Mouse (Mus musculus): ENCODE measurements around the gene Il18r1.
A peak's percentile ranks its signal among the peaks of the same experiment; 100 is the strongest.

Gene Il18r1

DNA sequence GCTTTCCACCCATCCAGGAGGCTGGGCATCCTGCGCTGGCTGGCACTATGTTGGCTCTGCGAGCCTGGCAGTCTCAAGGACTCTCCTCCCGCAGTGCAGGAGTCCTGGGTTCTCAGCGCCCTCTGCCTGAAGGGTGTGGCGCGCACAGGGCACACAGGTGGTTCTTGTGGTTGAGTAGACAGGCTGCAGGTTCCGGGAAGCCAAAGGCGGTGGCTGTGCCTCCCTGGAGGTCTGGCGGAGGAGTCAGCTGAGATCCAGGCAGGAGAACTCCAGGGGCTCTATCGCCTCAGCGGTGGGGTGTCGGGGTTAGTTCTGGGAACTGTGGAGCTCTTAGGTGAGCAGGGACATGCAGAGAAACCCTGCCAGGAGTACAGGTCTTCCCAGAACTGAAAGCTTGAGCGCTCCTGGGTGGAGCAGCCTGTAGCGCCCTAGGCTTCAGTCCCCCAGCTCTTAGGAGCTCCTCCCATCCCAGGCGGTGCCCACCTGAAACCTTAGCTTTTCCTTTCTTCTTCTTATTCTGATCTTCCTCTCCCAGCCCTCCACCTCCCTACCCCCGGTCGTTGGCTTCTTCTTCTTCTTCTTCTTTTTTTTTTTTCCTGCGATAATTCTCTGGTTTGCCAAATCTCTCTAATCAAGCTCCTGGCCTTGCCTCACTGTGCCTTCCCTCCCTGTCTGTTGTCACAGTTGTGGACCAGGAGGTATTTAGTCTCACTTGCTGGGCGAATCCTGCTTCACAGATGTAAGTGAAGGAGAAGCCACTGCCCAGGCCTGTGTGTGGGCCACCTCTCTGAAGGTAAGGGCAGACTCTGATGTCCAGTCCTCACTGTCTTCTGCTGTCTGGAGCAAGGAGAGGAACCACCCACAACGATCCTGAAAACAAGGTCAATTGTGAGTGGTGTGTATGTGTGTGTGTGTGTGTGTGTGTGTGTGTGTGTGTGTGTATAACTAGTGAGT, at the start of gene Il18r1:
Gene Il18r1 (plus strand): TSS at position 76 of the 954 bp plus-strand sequence.
- peak; percentile 45 to 58 for DNase-seq

DNA sequence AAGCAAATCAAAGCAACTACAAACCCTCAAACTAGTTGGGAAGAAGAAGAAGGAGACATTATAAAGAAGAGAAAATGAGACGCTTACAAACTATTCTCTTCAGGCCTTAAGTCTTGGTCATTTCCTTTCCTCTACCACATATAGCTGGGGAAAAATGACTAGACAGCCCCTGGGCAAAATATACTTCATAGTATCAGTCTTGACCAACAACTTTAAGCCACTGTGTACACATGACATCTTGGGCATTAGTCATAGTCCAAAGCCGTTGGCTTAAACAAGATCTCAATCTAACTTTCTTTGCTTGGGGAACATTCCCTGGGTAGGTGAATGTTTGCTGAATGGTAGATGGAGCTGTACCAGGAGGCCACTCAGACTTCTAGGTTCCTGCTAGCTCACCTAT, 48.3 kb upstream of the Il18r1 start:
- DNase-seq = no peak

DNA sequence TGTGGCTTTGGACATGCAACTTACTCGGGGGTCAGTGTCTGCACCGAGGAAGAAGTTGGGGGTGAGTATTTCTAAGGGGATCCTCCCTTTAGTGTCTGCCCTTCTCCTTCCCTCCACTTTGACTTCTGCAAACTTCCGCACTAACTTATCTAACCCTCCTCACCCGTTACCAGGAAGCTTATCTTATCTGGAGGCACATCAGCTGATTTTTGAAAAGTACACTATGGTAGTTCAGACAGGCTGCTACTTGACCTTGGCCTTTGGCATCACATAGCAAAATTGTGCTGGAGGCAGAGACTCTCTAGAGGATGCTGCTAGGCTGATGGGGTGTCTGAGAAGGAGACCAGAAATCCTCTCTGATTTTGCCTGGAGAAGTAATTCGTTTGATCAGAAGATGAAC, 46.8 kb upstream of the Il18r1 start:
- DNase-seq = no peak

DNA sequence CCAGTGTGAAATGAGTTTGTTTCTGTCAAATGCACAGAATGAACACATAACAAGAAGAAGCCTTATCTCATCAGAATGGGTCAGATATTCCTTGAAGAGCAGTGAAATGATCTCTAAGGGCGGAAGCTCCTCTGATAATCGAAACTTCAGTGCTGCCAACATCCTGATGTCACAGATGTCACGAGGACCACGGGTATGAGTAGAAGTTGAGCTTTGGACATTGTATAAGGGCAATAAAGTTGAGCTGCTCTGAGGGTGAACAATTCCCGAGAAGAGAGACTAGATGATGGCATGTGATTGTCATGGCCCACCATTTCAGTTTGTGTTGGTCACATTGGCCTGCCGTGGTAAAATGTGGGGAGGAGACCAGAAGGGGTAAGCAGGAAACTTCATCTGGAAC, 41.5 kb upstream of the Il18r1 start:
- no peak for DNase-seq

DNA sequence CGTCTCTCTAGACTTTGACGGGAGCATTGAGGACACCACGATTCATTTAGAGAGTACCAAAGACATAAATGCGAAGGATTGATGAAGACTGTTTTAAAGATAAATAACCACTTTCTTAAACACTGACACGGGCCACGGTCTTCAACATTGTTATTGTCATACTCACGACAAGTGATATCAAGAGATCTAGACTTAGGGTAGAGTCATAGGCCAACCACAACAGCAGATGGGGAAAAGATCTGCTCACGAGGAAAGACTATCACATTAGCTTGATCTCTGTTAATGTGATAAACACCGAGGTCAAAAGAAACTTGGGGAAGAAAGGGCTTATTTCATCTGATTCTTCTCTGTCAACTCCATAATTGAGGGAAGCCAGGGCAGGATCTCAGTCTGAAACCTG, 38.1 kb upstream of the Il18r1 start:
- DNase-seq = no peak

DNA sequence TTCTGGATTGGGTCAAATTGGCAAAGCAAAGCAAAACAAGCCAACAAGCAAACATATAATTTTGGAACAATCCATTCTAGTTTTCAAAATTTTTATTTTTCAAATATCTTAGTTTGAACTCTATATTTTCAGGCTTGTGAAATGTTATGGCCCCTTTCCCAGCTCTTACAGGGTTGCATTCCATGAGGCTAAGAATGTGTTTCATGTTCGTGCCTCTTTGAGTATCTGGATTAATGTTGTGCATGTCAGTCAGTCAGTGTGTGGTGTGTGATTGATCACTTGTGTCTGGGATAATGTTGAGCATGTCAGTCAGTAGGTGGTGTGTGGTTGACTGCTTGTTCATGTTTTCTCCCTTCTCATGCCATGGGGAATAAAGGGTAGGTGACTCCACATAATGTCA, 37.5 kb upstream of the Il18r1 start:
- DNase-seq = no peak

DNA sequence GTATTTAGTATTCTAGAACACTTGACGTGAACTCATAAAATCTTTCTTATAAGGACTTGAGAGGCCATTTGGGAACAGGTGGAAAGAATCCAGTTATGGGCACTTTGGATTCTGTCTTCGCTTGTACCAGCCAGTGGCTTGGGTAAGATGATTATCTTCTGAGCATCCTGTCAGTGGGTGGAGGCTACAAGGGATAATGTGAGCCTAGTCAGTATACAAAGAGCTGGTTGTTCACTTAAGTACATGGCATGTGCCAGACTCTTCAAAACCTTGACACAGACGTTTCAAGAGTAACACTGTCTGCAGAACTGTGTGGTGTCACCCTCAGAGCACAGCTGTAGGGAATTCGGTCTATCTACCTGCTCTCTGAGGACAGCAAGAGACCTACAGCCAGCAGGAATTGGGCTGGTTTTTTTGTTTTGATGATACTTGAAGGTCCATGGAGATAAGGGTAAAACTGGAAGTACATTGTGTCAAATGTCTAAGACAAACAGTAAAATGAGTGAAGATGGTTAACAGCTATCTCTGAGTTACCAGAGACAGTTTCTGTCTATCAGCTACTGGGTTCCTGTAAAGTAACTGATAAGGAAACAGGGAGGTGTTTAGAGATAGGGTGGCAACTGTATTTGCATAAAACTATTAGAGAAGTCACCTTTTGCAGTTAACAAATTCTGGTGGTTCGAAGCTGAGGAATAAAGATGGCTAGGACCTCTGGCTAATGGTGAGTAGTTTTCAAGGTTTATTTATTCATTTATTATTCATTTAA, 36.3 kb upstream of the Il18r1 start, which contains the start of gene Il1rl1:
Gene Il1rl1 (plus strand): TSS at position 661 of the 766 bp plus-strand sequence.
- no peak for DNase-seq

DNA sequence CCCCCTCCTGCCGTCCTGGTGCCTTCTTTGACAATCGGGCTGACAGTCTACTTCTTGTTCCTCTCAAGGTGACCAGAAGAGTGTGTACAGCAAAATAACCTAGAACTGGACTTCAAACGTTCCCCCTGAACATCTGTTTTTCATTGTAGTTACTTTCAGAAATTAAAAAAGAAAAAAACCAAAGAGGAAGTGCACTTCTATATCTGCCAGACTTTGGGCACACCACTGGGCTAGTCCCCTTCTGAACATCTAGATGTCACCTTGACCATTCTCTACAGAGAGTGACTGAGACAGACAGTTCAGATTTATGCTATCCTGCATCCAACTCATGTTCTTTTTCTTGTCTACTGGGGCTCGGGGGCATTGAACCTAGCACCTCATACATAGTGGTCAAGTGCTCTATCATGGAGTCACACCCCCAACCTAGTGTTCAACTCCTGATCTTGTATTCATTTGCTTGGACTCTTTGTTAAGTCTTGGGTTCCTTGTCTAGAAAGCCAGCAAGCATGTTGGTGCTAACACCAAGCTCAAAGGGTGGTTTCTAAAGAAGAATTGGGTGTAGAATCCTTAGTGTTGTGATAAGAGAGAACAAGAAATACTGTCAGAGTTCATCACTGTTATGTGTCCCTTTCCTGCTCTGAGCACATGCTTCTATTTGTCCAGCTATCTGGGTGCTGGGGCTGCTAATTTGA, 35.1 kb upstream of the Il18r1 start:
- no peak for DNase-seq

DNA sequence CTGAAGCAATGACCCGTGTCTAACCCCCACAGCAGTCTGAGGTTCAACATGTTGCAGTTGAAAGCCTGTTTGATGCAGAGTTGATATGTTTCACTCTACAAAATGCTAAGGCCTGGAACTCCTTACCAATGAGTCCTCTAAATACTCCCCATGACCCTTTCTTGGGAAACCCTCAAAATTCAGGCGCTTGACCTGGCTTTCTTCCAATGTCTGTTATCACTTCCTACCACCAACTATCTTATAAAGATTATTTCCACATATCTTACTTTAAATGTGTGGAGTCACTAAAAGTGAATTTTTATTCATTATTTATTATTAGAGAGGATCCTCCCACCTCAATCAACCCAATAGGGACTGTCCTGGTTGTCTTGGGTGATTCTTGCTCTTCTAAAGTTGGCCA, 33.2 kb upstream of the Il18r1 start:
- no peak for DNase-seq

DNA sequence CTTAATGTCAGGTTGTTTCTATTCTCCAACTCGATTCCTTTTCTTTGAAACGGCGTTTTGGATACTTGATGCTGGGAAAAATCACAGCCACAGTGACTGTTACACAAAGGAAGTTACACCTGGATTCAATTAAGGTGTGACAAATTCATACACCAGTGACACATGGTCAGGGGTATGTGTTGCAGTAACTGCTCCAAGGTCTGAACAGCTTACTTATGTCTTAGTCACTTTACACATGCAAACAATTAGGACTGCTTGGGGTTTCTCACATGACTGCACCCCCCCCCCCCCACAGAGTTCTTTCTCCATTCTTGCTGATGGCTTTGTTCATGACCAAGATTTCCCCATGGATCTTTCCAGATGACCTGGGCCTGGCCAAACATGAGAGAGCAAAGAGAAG, 29.4 kb upstream of the Il18r1 start:
- DNase-seq = no peak

DNA sequence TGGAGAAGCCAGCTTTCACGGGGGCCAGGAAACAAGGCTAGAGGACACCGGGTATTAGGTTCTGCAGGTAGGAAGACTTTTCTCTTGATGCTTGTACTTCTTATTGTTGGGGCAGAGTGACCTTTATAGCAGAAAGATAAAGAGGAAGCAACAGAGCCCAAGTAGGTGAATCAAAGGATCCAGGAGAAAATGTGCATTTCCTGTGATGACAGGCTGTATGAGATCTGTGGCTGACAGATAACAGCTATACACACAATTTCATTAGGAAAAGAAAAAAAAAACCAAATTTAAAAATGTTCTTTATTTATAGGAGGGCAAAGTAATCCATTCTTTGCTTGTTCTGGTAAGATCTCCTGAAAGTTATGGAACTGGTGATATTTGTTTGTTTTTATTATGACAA, 28.0 kb upstream of the Il18r1 start:
- no peak for DNase-seq

DNA sequence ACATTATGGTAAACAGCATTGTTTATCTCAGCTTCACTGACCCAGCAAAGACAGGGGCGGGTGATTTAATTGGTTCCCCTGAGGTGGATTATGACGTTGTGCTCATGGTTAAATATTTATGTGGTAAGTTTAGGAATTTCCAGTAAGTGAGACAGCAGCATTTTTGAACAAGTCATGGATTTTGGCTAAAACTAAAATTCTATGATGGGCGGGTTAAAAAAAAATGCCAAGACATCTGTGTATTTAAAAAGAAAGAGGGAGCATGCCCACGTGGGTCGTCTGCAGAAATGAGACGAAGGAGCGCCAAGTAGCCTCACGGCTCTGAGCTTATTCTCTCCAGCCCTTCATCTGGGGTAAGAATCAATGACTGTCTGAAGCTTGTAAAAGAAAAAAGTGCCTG, 25.8 kb upstream of the Il18r1 start:
- no peak for DNase-seq

DNA sequence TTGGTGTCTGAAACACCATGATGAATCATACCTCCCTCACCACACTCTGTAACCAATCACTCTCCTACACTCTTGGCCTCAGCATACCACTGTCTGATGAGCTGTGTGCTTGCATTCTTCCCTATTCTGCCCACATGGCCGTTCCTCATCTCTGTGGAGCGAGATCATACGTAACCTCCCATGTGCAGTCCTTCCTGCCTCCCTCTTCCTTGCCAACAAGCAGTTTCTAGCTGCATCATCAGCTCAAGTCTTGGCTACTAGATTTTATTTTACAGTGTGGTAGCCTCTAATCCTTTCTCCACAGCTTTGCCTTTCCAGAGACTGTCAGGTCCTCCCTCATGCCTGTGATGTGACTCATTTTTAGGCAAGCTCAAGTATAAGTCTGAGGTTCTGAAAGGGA, 20.6 kb upstream of the Il18r1 start:
- DNase-seq = no peak

DNA sequence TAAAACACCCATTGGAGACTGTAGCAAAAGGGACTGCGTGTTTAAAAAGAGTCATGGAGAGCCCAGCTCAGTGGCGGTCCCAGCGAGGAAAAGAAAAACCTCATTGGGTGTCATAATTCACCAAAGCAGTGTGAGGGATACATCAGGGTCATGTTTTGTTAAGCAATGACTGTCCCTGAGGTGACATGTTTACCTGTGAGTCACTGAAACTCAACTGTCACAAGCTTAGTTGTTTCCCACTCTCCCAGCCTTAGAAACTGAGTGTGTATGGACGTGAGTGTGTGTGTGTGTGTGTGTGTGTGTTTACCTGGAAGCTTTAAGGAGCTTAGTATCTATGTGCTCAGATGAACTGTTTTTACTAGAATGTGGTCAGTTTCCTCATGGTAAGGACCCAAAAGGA, 2.0 kb downstream of the Il18r1 start:
- no peak for DNase-seq

DNA sequence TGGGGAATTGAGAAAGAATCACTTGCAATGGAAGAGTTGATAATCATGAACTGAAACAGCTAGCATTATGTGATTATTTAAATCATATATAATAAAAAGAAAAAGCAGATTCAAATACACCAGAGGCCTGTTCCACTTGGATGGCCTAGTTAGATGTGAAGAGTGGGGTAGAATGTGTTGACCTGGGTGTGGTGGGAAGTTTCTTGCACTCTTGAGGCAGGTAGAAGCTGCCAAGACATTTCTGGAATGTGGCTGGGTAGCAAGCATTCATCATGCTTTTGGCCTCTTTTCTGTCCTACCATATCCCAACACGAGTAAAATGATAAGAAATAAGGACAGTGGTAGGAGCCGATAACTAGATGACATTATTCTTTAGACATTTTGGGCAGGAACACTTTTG, 3.5 kb downstream of the Il18r1 start:
- DNase-seq = no peak

DNA sequence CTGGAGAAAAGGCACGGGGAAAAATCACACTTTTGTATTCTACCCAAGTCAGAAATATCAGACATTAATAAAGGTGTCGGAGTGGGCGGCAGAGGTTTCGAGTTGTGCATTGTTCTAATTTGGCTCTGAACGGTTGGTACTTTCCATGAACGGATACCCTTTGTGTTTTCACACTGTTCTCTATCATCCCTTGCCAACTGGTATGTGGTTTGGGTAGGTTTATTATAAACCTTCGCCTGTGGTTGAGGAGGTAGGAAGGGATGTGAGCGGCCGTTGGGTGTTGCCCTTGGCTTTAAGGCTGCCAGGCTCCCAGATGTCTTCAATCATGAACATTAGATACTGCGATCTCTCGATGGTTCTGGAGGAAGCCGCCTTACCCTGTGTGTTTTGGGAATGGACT, 4.5 kb downstream of the Il18r1 start:
- no peak for DNase-seq

DNA sequence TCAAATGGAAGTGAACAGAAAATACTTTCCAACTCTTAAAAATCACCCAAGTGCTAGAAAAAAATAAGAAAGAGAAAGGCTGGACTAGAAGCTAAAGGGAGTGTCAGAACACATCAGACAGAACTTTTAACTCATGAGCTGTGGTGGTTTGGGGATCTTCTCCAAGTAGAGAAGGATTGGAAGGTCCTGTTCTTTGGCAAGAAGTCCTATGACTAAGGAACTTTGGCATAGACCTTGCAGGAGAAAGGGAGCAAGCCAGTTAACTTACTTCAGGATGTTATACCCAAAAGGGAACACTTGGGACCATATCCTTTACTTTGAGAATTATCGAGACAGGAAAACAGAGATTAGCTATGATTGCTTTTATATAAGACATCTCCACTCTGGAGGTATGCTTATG, 7.0 kb downstream of the Il18r1 start:
- DNase-seq = no peak

DNA sequence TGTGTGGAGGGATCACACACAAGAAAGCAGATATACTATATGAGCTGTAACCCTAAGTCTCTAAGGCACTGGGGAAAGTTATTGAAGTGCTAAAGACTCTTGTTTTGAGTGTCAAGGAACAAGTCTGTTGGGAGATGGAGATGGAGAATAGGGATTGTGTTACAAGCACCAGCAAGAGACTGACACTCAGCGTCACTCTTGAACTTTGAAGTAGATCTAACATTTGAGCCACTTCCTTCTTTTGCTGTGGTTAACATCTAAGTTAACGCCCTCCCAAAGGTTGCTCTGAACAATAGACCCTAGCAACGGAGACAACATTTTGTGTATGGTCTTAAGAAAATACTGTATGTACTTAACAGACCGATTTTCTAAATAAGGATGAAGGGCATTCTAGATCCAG, 8.3 kb downstream of the Il18r1 start:
- DNase-seq = no peak

DNA sequence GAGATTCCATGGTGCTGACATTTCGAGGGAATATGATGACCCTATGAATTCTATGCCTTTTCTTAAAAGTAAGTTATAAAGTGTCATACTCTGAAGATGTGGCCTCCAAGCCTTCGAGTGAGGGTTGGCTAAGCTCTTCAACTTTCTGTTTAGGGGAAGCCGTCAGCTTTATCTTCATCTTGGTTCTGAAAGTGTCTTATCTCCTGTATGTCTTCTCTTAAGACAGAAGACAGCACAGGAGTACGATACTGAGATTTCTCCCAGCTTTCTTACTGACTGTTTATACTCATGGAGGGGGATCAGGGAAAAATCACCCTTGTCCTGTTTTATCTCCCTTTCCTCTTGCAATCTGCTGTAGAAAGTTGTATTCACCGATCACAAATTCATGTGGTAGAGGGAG, 9.0 kb downstream of the Il18r1 start:
- no peak for DNase-seq

DNA sequence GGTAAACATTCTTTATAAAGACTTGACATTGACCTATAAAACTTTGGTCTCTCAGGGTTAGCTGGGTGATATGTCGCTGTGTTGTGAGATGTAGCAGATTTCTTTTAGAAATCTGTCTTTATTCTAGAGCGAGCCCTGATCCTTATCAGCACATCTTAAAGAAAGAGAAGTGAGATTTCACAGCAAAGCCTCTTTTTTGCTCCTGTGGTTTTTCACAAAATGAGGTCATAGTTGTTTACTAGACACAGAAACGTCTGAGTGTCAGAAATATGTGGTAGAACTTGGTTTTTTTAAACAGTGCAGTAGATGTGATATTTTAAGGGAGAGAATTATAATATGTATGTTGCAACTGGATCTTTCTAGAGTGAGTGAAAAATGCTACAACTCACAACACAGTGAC, 10.3 kb downstream of the Il18r1 start:
- no peak for DNase-seq

DNA sequence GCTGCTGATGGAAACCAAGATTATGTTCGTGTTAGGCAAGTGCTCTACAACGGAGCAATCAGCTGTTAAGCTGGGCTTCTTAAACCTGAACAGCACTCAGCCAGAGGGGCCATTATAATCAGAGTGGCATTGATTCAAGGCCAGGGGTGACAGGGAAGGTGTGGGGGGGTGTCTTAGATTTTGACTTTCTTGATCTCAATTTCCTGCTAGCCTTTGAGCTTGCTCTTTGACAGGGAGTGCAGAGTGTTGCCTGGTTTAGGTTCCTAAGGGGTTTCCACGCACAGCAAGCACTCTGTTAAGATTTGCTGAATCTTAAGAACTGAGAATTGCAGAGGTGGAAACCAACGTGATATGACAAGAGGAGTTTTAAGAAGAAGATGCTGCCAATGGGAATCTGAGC, 11.4 kb downstream of the Il18r1 start:
- no peak for DNase-seq

DNA sequence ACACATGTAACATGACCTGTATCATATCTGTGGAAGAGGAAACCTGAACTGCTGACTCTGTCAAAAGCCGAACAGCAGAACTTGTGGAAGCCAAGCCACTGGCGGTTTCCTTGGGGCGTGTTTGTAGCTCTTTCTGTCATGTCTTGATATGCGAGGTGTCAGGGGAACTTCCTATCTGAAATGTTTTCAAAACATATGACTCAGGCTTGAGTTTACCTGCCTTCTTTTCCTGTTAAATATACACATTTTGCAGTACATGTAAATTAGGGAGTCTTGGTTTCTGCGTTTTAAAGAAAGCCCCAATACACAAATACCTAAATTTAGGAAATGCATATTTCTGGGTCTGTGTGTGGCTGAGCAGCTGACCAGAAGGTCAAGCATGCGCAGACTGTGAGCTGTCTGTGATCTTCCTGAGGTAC, 14.2 kb downstream of the Il18r1 start:
- DNase-seq = no peak

DNA sequence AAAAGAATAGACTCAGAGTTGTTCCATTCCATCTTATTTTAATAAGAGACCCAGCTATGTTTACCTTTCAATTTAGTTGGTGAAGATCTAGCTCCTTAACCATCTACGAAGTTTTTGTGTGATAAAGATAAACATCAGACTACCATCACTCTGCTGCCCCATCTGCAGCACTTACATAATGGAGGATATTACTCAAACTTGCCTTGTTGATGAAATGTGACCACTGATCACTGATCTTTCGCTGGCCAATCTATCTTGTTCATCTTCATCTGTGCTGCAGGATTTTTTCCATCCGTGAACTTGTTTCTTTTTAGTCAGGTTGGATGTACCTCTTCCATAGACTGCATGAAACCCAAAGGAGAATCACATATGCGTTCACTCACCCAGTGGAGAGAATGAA, 29.2 kb downstream of the Il18r1 start:
- no peak for DNase-seq

Data from kidney, postnatal 4 days (tissue).